Mouse (Mus musculus) bone marrow macrophage, adult 2 months (primary cell): ENCODE data around the gene Dnaaf5.

Source experiments
- CTCF ChIP-seq: IDR thresholded peaks from 2 replicates; pipeline ENCODE4 v1.5.1; 2012; ENCODE audit warnings: low read depth, mild to moderate bottlenecking, low read length, moderate library complexity
- POLR2A ChIP-seq: IDR thresholded peaks from 2 replicates; pipeline ENCODE4 v1.6.1; 2012; ENCODE audit warnings: mild to moderate bottlenecking, low read depth, low read length, borderline replicate concordance

DNA sequence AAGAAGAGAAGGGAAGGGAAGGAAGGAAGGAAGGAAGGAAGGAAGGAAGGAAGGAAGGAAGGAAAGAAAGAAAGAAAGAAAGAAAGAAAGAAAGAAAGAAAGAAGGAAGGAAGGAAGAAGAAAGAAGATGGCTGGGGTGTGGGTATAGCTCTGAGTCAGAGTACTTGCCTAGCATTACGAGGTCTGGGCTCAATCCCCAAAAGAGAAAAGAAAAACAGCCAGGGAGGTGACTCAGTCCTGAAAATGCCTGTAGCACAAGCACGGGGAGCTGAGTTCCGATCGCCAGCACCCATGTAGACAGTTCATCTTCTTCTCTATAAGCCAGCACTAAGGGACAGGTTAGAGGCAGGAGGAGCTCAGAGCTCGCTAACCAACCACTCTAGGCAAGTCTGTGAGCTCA lies 39.7 kb downstream of the Dnaaf5 start:
- TF ChIP-seq POLR2A (no peak), CTCF (no peak)
